Mouse (Mus musculus): ENCODE results near the gene Ube2n. TPM values are rescaled to one million over a fixed set of nuclear protein-coding genes. Genes with fewer than 3 reads are reported as not detected.

Ube2n gene
- total RNA-seq, 1 experiment from 2014 or later: 131 TPM

Small RNA genes lying within 50 kb of the gene (microRNA-seq; reads per million reads assigned to microRNA genes)
- gene Mir3058: 6.2 to 22.8 reads per million in 2 experiments

Other genes starting within 250 kb of the Ube2n start
- gene Cradd, start 191.0 kb upstream of the Ube2n start, total RNA-seq (2021): 15.2 and 19.1 TPM in 2 replicates
- gene Socs2, start 98.0 kb upstream of the Ube2n start, total RNA-seq (2021): 19.6 and 19.8 TPM in 2 replicates
- gene Mrpl42, start 13.2 kb upstream of the Ube2n start, total RNA-seq (2021): 105 and 144 TPM in 2 replicates
- gene Nudt4, start 49.0 kb downstream of the Ube2n start, total RNA-seq (2021): 140 and 146 TPM in 2 replicates
- not detected in 2 replicates for gene Anapc15-ps, start 158.3 kb downstream of the Ube2n start, total RNA-seq (2021)

Measured in adrenal gland, postnatal 25 days (tissue).